Mouse (Mus musculus) thymus, adult 2 months (tissue): Measurements from ENCODE around the gene Pagr1b. TPM values are rescaled to one million over a fixed set of nuclear protein-coding genes. Genes with fewer than 3 reads are reported as not detected.

Source experiments
- DNase-seq: peaks from one replicate; pipeline ENCODE4 v3.0.0; 2021
- H3K27ac ChIP-seq: fragments of 200-500 bp; 2 replicates; pipeline ENCODE4 v1.5.1; 2012; ENCODE audit warnings: low read length, control low read depth; ENCODE audit not compliant: control insufficient read depth, insufficient read depth
- H3K27me3 ChIP-seq: fragments of 200-500 bp; 2 replicates; pipeline ENCODE4 v1.6.1; 2012; ENCODE audit warnings: mild to moderate bottlenecking, low read length, moderate library complexity, mixed read lengths; ENCODE audit not compliant: control insufficient read depth, insufficient read depth
- H3K36me3 ChIP-seq: fragments of 200-500 bp; 2 replicates; pipeline ENCODE4 v1.6.1; 2012; ENCODE audit warnings: mild to moderate bottlenecking, low read length, moderate library complexity; ENCODE audit not compliant: control insufficient read depth, insufficient read depth
- H3K4me1 ChIP-seq: fragments of 200-500 bp; replicated peaks from 2 replicates; pipeline ENCODE4 v1.6.1; 2012; ENCODE audit warnings: low read length; ENCODE audit not compliant: control insufficient read depth, insufficient read depth
- H3K4me3 ChIP-seq: fragments of 200-500 bp; 2 replicates; pipeline ENCODE4 v1.5.1; 2012; ENCODE audit warnings: mild to moderate bottlenecking, low read length, control low read depth, moderate library complexity; ENCODE audit not compliant: control insufficient read depth, insufficient read depth
- CTCF ChIP-seq: fragments of 200-500 bp; IDR thresholded peaks from 2 replicates; pipeline ENCODE4 v1.5.1; 2012; ENCODE audit warnings: mild to moderate bottlenecking, control low read depth, low read length, moderate library complexity, borderline replicate concordance; ENCODE audit not compliant: control insufficient read depth, poor library complexity, insufficient read depth; ENCODE audit errors: extremely low read depth
- POLR2A ChIP-seq: fragments of 200-500 bp; IDR thresholded peaks from 2 replicates; pipeline ENCODE4 v1.6.1; 2012; ENCODE audit warnings: mild to moderate bottlenecking, low read length, control low read depth, moderate library complexity; ENCODE audit not compliant: control insufficient read depth, poor library complexity, insufficient read depth; ENCODE audit errors: extremely low read depth
- WGBS: fragments of 180-500 bp; shearing (Covaris S2); methylation state at CpG from one replicate; pipeline ENCODE4 v1.1.7; 2018; 5-methylcytosine and 5-hydroxymethylcytosine counted together
- polyA plus RNA-seq: library from polyadenylated mRNA; depleted of rRNA; stranded (reverse); fragments of >200 nt; gene quantifications from 2 replicates; pipeline ENCODE4 v1.2.3, GENCODE M21; 2012

The Pagr1b gene
- polyA plus RNA-seq, 1 experiment, result 5.4 TPM

DNA sequence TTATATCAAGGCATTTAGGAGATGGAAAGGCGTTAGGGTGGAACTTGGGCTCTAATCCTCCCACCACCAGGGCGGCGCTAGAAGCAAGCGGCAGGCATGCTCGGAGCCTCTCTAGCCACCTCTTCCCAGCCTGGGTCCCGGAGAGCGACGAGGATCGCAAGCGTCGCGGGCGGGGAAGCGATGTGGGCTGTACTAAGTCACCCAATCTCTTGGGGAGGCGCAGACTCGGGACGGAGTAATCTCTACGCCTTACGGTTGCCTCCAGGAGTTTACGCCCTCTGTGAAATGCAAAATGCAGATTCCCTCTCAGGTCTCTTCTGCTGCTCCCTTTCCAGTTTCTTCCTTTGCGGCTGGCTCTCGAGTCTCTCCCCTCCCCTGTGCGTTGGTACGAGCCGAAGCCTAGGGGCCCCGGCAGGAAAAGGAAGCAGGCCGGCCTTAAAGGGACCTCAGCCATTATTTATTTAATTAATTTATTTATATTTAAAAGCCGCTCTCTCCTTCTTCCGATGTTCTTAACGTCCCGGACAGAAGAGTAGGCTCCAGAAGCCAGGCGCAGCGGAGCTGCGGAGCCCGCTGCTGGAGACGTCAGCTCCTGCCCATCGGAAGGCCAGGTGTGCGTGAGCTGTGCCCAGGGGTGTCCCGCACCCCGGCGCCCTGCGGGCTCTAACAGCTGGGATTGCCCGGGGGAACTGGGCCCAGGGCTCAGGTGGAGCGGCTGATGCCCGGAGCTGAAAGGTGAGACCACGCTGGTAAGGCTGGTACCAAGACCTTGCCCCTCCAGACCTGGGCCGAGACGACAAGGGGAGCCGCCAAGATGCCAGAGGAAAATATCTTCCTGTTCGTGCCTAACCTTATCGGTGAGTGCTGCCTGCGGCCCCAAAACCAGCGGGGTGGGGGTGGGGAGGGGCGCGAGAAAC lies 40.1 kb downstream of the Pagr1b start, which contains the start of gene Cdiptos:
Gene Cdiptos (minus strand): TSS at position 149 of the 917 bp plus-strand sequence.
- DNase-seq, result peak; percentile 94
- peak within 1 kb of the TSS; percentile 99 for H3K4me3 ChIP-seq
- under 1% methylated on average over 55 of the region's 55 CpGs for WGBS
- peaks cover 22% of the 10 kb centered on the region for H3K4me1 ChIP-seq
- peak within 1 kb of the TSS; percentile 83 for H3K27ac ChIP-seq
- no peaks in the 10 kb centered on the region for H3K27me3 ChIP-seq
- peaks cover 23% of the 10 kb centered on the region for H3K36me3 ChIP-seq
- TF ChIP-seq POLR2A, result no peak
- peak; percentile 98 for TF ChIP-seq CTCF

- H3K4me1 ChIP-seq, result peaks cover 22% of the 10 kb centered on the region
- DNase-seq, result no peak
- 6% methylated on average over 1 of the region's 1 CpGs for WGBS
These were observed 40.6 kb downstream of the Pagr1b start, which contains the start of gene Cdipt for GRCm38 (mm10) chr7:126975893-126975949. TSS of gene Cdipt (plus strand) at chr7:126975914.

DNA sequence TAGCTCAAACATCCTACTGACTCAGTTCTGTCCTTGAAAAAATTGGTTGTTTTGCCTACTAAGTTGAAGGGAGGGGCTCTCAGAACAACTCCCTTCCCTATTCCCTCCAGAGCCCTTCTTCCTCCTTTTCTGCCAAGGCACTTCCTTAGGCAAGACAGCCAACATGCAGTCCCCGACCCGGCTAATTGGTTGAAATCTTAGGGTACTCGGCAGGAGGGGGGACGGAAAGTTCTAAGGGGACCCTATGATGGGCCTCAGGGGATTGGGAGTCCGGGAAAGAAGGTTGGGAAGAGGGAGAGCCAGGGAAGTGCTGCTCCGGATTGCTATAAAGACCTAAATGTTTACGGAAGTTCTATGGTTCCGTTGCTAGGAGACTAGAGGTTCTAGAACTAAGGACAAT lies 40.8 kb downstream of the Pagr1b start:
- Histone ChIP-seq H3K4me1 (peaks cover 22% of the 10 kb centered on the region), H3K27ac (no peak overlapping the region), H3K4me3 (no peak overlapping the region), H3K36me3 (peaks cover 23% of the 10 kb centered on the region), H3K27me3 (no peaks in the 10 kb centered on the region)
- TF ChIP-seq CTCF, result no peak
- TF ChIP-seq POLR2A, result 0 out of 2 replicates have a peak, but pooled peaks have one; percentile 9
- 5% methylated on average over 8 of the region's 8 CpGs for WGBS
- DNase-seq, result no peak

More at GRCm38 (mm10) chr7:126975893-126975949, 40.6 kb downstream of the Pagr1b start, which contains the start of gene Cdipt:
- Histone ChIP-seq H3K27ac (peak within 1 kb of the TSS; percentile 83), H3K27me3 (no peaks in the 10 kb centered on the region), H3K4me3 (peak within 1 kb of the TSS; percentile 99), H3K36me3 (peaks cover 23% of the 10 kb centered on the region)
- TF ChIP-seq POLR2A (no peak), CTCF (no peak)

- WGBS, result 91% methylated on average over 6 of the region's 6 CpGs
- no peak overlapping the region for H3K4me3 ChIP-seq
- no peak overlapping the region for H3K27ac ChIP-seq
- DNase-seq, result no peak
- H3K4me1 ChIP-seq, result no peaks in the 10 kb centered on the region
- TF ChIP-seq CTCF (no peak), POLR2A (no peak)
- no peaks in the 10 kb centered on the region for H3K36me3 ChIP-seq
- H3K27me3 ChIP-seq, result no peaks in the 10 kb centered on the region
These were observed 48.9 kb downstream of the Pagr1b start for GRCm38 (mm10) chr7:126967361-126967760.

DNA sequence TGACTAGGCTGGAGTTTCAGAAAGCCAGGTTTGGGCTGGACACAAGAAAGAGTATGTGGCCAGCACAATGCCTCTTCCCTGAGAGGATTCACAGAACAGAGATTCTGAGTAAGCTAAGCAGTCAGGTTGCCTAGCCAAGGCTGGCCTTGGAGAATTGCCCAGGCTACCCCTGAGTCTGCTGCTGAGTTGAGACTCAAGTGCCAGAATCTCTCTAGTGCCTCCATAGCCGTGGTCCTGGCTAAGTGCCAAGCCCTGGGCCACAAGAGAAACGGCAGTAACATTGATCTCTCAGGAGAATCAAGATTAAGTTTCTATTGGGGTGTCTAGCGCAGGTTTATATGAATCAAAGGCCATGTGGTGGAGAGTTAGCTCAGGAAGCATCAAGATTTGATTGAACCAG lies 50.7 kb downstream of the Pagr1b start:
- Histone ChIP-seq H3K27ac (no peak overlapping the region), H3K36me3 (no peaks in the 10 kb centered on the region), H3K4me3 (no peak overlapping the region), H3K4me1 (no peaks in the 10 kb centered on the region), H3K27me3 (no peaks in the 10 kb centered on the region)
- DNase-seq, result no peak
- TF ChIP-seq POLR2A (no peak), CTCF (no peak)
- 31% methylated on average over 3 of the region's 3 CpGs for WGBS

DNA sequence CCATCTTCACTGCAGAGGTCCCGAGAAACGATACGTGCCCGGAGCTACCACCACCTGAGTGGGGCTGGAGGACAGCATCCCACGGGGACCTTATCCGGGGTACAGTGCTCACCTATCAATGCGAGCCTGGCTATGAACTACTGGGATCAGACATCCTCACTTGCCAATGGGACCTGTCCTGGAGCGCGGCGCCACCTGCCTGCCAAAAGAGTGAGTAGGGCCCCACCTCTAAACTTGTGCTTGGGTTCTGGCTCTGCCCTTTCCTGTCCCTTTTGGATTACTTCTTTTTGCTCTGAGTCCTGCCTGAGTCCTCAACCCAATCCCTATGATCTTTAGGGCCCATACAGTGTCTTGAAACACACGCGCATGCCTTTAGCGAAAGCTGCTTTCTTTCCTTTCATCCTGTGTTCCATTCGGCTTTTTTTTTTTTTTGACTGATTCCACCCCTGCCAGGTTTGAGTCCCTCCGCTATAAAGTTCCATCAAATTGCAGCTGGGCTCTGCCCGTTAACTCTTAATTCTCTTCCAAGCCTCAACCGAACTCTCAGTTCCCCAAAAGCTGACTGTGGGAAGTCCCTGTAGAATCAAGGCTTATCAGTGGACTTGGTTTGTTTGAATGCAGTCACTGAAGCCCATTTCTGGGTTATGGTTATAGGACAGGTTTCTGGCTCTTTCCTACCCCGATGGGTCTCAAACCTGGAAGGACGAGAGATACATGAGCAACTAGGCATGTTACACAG lies 52.6 kb downstream of the Pagr1b start:
- peak; percentile 59 for DNase-seq
- no peaks in the 10 kb centered on the region for H3K4me1 ChIP-seq
- 42% methylated on average over 19 of the region's 19 CpGs for WGBS
- H3K36me3 ChIP-seq, result no peaks in the 10 kb centered on the region
- H3K27me3 ChIP-seq, result no peaks in the 10 kb centered on the region
- no peak overlapping the region for H3K27ac ChIP-seq
- TF ChIP-seq POLR2A (no peak), CTCF (peak; percentile 37; the same call in 1 of the 2 replicates)
- H3K4me3 ChIP-seq, result no peak overlapping the region
